Mouse (Mus musculus) spleen, postnatal 4 days (tissue): ENCODE results near the gene Tspan15.

Experiments
- DNase-seq, 2 experiments: peaks; one replicate each; pipeline ENCODE4 v3.0.0; 2022; ENCODE audit warnings: low spot score in 2 of 2

The Tspan15 gene

DNA sequence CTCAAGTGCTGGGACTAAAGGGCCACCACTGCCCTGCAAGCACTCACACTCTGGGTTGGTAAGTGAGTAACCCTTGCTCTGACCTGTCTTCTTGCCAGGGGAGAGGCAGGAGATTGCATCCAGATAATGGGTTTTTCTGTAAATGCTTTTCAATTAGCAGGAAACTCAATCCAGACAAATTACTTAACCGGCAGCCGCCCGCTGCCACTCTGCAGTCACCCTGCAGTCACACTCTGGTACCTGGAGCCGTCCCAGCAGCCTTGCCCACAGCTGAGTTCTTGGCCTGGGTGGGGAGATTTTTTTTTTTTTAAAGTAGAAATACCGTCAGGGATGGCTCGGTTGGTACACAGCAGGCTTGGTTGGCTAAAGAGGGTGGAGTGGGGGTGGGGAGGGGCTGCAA is 2.9 kb downstream of the Tspan15 start:
- no peak for DNase-seq

DNA sequence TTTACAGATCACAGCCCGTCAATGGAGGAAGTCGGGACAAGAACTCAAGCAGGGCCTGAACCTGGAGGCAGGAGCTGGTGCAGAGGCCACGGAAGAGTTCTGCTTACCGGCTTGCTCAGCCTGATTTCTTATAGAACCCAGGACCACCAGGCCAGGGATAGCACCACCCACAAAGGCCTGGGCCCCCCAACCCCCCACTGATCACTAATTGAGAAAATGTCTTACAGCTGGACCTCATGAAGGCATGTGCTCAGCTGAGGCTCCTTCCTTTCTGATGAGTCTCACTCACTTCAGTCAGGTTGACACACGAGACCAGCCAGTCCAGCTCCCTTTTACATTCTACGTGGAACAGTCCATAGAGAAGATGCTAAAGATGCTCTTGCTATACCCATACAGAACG is 5.2 kb downstream of the Tspan15 start:
- no peak for DNase-seq

GRCm38 (mm10) chr10:62224231-62224630 is 6.8 kb downstream of the Tspan15 start:
- DNase-seq: no peak

- no peak for DNase-seq
Observed at GRCm38 (mm10) chr10:62222777-62223176, 8.3 kb downstream of the Tspan15 start.

GRCm38 (mm10) chr10:62221647-62222046 is 9.4 kb downstream of the Tspan15 start:
- DNase-seq: no peak

DNA sequence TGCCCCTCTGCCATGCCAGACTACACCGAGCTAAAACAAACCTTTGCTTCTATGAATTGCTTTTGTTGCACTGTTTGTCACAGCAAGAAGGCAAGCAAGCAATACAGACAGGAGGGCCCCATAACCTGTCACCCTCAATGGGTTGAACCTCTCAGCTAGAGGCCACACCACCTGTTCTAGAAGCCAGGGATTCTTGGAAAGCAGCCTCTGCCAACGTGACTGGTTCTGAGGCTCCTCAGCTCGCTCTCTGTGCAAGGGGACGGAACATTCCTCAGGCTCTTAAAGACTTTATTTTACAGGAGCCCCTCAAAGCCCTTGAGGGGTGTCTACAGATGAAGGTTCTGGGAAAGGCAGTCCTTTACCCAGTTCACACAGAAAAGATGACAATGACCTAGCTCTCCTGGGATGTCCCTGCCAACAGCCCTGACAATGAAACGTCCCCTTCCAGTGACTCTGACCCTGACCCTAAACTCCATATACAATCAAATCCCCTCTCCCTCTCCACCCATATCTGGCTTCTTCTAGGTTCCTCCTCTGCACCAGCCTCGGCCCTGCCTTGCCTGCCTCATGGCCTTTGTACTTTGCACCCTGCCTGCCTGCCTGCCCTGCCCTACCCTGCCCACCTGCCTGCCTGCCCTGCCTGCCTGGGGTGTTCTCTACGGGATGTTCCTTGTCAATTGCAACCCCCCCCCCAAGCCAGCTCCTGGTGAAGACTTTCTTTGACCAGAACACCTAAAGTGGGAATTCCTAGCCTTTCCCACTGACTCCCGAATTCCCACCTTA is 10.1 kb downstream of the Tspan15 start:
- no peak for DNase-seq

DNA sequence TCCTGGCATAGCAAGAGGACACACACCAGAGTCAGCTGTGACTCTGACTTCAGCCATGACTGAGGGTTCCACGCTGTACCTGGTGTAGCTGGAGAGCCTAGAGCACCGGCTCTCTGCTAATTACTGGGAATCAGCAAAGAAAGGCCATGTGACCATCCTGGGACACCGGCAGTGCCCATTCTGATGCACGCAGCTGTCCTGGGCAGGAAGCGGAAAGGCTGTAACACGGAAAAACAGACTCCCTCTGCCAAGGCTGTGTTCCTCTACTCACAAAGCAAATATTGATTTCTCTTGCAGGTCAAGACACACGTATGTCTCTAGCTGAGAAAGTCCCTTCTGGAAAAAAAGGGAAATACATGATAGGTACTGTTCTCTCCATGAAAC is 12.3 kb downstream of the Tspan15 start:
- DNase-seq: no peak

GRCm38 (mm10) chr10:62218044-62218788 is 12.8 kb downstream of the Tspan15 start:
- DNase-seq: no peak

- DNase-seq: no peak
Observed at GRCm38 (mm10) chr10:62217196-62217595, 13.9 kb downstream of the Tspan15 start.

DNA sequence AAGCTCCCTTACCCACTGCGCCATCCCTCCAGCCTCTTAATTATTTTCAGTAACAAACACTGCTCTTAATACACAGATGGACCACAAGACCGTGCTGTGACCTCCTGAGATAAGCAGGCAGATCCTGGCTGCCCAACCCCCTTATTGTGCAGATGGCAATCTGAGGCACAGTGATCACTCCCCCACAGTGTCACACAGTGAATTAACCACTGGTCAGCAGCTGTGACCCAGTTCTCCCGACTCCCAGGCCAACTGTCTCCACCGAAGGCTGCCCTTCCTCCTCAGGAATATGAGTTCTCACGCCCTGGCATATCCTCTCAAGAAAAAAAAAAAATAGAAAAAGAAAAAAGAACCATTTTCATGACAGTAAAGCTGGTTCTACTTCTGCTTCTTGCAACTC is 14.5 kb downstream of the Tspan15 start:
- peak in 1 of 2 experiments; percentile 33 for DNase-seq

GRCm38 (mm10) chr10:62215633-62216032 is 15.4 kb downstream of the Tspan15 start:
- DNase-seq: no peak

GRCm38 (mm10) chr10:62215169-62215616 is 15.9 kb downstream of the Tspan15 start:
- no peak for DNase-seq

DNA sequence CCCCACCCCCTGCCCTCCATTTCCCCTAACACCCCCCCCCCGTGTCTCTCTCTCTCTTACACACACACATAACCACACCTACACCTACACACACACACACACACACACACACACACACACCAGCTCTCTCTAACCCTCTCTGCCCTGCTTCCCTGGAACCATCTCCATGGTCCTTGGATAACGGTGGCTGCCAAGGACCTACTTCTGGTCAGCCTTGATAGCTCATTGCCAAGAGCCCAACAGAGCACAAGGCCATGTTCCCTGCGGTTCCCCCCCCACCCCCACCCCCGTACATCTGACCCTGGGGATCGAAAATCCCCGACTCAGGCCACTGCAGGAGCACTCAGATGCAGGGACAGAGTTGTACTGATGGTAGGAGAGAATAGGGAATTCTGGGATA is 19.7 kb downstream of the Tspan15 start:
- no peak for DNase-seq

GRCm38 (mm10) chr10:62208241-62208896 is 22.7 kb downstream of the Tspan15 start:
- DNase-seq: no peak

DNA sequence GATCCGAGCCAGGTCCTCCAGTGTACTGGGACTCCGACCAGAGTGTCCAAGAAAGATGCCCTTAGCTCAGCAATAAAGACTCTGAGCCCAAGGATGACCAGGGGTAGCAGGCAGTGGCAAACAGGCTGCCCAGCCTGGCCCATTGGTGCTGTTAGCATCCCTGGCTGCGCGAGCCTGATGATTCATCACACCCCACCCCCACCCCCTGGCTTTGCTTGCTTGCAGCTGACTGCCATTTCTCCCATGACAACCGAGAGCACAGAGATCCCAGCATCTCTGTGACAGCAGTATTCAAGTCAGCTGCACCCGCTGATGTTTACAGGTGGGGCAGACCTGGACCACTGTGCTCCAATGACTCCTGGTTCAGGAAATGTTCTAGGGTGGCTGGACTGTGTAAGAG is 28.5 kb downstream of the Tspan15 start:
- no peak for DNase-seq

- DNase-seq: no peak
Observed at GRCm38 (mm10) chr10:62198891-62199290, 32.2 kb downstream of the Tspan15 start.

DNA sequence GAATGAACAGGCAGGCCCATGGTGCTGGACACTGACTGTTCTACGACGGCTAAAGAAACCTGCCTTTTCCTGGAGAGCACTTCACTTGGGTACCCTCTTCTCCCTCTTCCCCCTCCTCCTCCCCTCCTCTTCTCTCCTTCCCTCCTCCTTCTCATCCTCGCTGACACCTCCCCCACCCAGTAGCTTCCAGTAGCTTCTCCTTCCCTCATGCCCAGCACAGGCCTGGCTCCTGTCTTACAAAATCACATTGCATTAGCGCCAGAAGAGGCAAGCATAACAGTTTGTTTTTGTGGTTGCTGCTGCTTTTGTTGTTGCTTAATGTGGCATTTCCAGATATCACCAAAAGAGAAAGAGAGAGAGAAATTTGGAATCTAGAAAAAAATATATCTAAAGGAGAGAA is 33.6 kb downstream of the Tspan15 start:
- DNase-seq: no peak

DNA sequence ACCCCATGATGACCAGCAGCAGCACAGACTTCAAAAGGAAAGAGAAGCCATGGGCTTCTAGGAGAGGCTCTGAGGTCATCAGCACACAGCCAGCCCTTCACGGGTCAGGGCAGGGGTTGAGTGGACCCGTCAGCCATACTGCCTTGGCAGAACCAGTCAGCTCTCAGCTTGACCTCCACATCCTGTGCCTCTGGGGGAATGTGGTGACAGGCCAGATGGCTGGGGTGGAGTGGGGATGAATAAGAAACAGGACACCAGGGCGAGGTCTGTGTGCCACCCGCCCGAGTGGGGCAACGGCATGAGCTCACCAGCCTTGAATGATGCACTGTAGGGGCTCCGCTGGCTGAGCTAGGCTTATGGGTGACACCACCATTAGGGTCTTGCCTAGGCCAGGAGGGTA is 35.7 kb downstream of the Tspan15 start:
- DNase-seq: no peak

DNA sequence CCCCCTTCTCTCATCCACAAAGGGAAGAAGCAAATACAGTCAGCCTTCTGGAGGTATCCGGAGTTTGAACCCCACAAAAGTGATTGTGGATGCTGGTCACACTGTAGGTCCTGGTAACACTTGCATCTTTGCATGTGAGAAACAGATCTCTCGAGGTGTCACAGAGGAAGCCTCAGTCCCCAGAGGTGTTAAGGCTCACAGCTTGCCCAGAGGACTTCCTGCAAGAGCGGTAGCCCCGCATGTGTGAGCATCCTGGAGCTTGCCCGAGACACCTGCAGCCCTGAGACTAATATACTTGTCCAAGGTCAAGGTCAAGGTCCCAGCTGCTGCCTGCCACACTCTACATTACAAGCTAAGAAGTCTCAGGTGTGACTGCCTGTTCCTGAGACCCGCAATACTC is 36.1 kb downstream of the Tspan15 start:
- no peak for DNase-seq

DNA sequence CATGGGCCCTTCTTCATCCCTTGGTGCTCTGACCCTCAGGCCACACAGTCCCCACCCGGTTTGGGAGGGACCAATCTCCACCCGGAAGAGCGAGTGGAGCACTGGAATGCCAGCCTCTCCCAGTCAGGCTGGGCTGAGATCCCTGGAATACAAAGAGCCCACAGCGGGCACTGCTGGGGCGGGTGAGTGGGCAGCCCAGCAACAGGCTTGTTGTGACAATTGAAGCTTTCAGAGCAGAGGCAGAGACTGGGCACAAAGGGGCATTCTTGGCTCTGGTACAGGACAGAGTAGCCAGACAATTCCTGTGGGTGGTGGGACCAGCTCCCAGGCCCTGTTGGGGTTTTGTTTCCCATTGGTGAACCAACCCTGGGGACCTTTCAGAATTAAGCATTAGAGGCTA is 36.6 kb downstream of the Tspan15 start:
- no peak for DNase-seq

- DNase-seq: no peak
Observed at GRCm38 (mm10) chr10:62194043-62194442, 37.0 kb downstream of the Tspan15 start.

GRCm38 (mm10) chr10:62192701-62193157 is 38.3 kb downstream of the Tspan15 start:
- DNase-seq: no peak

DNA sequence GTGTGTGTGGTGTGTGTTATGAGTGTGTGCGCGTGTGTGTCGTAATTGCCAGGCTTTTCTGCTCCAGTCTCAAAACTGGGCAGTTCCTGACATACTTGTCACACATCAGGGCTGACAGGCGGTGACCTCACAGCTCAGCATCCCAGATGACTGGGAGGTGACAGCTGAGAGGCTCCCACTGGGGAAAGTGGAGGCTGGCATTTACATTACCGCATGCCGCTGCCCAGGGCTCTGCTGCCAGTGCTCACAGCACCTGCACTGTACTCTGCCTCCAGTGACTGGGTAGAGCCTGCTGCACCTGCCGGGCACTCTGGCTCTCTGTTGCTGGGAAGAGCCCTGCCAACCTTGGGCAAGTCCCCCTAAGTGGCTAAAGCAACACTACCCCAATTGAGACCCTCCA is 40.2 kb downstream of the Tspan15 start:
- no peak for DNase-seq
